Mouse (Mus musculus): ENCODE results near the gene Vdr. TPM values are rescaled to one million over a fixed set of nuclear protein-coding genes. Genes with fewer than 3 reads are reported as not detected.
"Not testable (repeated sequence)": the region's sequence is repeated elsewhere in the genome, so short reads cannot be mapped to it uniquely, and the experiment has no call there.

Gene Vdr
- polyA plus RNA-seq, 1 experiment from 2014 or later, result 1.5 TPM

DNA sequence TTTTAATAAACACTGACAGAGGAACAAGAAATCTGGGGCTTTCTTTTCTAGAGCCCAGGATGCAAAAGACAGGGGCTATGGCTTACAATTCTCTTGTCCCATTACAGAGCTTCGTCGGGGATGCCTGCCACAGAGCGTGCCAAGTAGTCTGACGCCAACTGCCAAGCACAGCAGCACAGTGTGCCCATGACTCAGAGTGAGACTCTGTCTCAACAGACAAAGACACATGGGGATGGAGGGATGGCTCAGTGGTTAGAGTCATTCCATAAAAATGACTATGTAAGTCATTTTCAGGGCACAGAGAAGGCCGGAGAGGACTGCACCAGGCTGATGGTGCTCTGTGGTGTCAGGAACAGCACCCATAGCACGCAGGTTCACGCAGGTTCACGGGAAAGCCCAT, 38.3 kb downstream of the Vdr start:
- Histone ChIP-seq H3K4me3 (replicated peaks) (no peak overlapping the region), H3K9ac (no peak overlapping the region), H3K4me2 (replicated peaks) (no peak overlapping the region), H3K9me3 (no peaks in the 10 kb centered on the region), H3K36me3 (no peaks in the 10 kb centered on the region), H3K4me1 (replicated peaks) (no peaks in the 10 kb centered on the region), H3K27me3 (replicated peaks) (no peaks in the 10 kb centered on the region), H3K27ac (no peak overlapping the region)
- no peak for ATAC-seq
- WGBS, result 95% methylated on average over 8 of the region's 8 CpGs

- H3K4me3 ChIP-seq (replicated peaks), result no peak overlapping the region
- no peak overlapping the region for H3K27ac ChIP-seq
- H3K4me2 ChIP-seq (replicated peaks), result no peak overlapping the region
- no peaks in the 10 kb centered on the region for H3K36me3 ChIP-seq
- H3K27me3 ChIP-seq (replicated peaks), result no peaks in the 10 kb centered on the region
- H3K4me1 ChIP-seq (replicated peaks), result no peaks in the 10 kb centered on the region
- 77% methylated on average over 19 of the region's 19 CpGs for WGBS
- no peak overlapping the region for H3K9ac ChIP-seq
- H3K9me3 ChIP-seq, result no peaks in the 10 kb centered on the region; the same call in 1 of the 2 replicates
- ATAC-seq, result no peak
Observed at GRCm38 (mm10) chr15:97871055-97872030, 39.1 kb downstream of the Vdr start.

GRCm38 (mm10) chr15:97870116-97870515, 40.3 kb downstream of the Vdr start:
- WGBS, result 66% methylated on average over 4 of the region's 4 CpGs

GRCm38 (mm10) chr15:97868985-97869384, 41.4 kb downstream of the Vdr start:
- Histone ChIP-seq H3K4me3 (replicated peaks) (no peak overlapping the region), H3K36me3 (no peaks in the 10 kb centered on the region), H3K27ac (no peak overlapping the region), H3K4me1 (replicated peaks) (peaks cover 8% of the 10 kb centered on the region), H3K27me3 (replicated peaks) (no peaks in the 10 kb centered on the region), H3K9ac (no peak overlapping the region), H3K4me2 (replicated peaks) (no peak overlapping the region), H3K9me3 (peaks cover 3% of the 10 kb centered on the region; the same call in 1 of the 2 replicates)
- 83% methylated on average over 6 of the region's 6 CpGs for WGBS
- no peak for ATAC-seq

More at GRCm38 (mm10) chr15:97870116-97870515, 40.3 kb downstream of the Vdr start:
- not testable (repeated sequence) for H3K36me3 ChIP-seq; H3K4me2 ChIP-seq (replicated peaks); H3K27me3 ChIP-seq (replicated peaks); H3K27ac ChIP-seq; H3K9ac ChIP-seq; H3K9me3 ChIP-seq; H3K4me3 ChIP-seq (replicated peaks); ATAC-seq; H3K4me1 ChIP-seq (replicated peaks)

- Histone ChIP-seq H3K4me1 (replicated peaks) (peaks cover 20% of the 10 kb centered on the region), H3K27ac (no peak overlapping the region), H3K36me3 (no peaks in the 10 kb centered on the region), H3K4me2 (replicated peaks) (no peak overlapping the region), H3K4me3 (replicated peaks) (no peak overlapping the region), H3K27me3 (replicated peaks) (no peaks in the 10 kb centered on the region), H3K9me3 (peaks cover 3% of the 10 kb centered on the region; the same call in 1 of the 2 replicates), H3K9ac (no peak overlapping the region)
- ATAC-seq, result no peak
- WGBS, result 95% methylated on average over 2 of the region's 2 CpGs
Observed at GRCm38 (mm10) chr15:97865988-97866387, 44.4 kb downstream of the Vdr start.

DNA sequence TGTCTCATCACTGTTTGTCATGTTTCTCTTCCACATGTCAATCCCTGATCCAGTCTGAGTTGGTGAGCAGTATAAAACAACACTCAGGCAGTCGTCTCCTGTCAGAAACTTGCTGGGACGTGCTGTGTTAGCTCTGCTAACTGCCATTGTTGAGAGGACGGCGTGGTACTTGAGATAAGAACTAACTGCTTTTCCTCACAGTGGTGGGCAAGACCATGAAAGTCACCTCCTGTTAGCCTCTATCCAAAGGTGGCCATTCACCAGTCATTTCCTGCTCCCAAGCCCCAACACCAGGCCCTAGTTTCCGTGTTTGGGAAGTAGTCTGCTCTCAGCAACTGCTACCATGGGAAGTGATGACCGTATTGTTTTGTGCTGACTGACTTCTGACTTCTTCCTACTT, 45.3 kb downstream of the Vdr start:
- Histone ChIP-seq H3K9me3 (peaks cover 3% of the 10 kb centered on the region; the same call in 1 of the 2 replicates), H3K9ac (no peak overlapping the region), H3K4me3 (replicated peaks) (no peak overlapping the region), H3K4me2 (replicated peaks) (no peak overlapping the region), H3K36me3 (no peaks in the 10 kb centered on the region), H3K27ac (0 out of 2 replicates have a peak overlapping the region, but pooled peaks have one; percentile 40), H3K27me3 (replicated peaks) (no peaks in the 10 kb centered on the region), H3K4me1 (replicated peaks) (peaks cover 20% of the 10 kb centered on the region)
- WGBS, result 47% methylated on average over 6 of the region's 6 CpGs
- ATAC-seq, result no peak

GRCm38 (mm10) chr15:97864361-97865045, 45.9 kb downstream of the Vdr start:
- H3K27me3 ChIP-seq (replicated peaks), result no peaks in the 10 kb centered on the region
- 45% methylated on average over 8 of the region's 8 CpGs for WGBS
- no peak overlapping the region for H3K4me3 ChIP-seq (replicated peaks)
- peaks cover 20% of the 10 kb centered on the region for H3K4me1 ChIP-seq (replicated peaks)
- H3K36me3 ChIP-seq, result no peaks in the 10 kb centered on the region
- no peak overlapping the region for H3K27ac ChIP-seq
- H3K4me2 ChIP-seq (replicated peaks), result no peak overlapping the region
- H3K9me3 ChIP-seq, result peaks cover 3% of the 10 kb centered on the region; the same call in 1 of the 2 replicates
- no peak for ATAC-seq
- no peak overlapping the region for H3K9ac ChIP-seq

DNA sequence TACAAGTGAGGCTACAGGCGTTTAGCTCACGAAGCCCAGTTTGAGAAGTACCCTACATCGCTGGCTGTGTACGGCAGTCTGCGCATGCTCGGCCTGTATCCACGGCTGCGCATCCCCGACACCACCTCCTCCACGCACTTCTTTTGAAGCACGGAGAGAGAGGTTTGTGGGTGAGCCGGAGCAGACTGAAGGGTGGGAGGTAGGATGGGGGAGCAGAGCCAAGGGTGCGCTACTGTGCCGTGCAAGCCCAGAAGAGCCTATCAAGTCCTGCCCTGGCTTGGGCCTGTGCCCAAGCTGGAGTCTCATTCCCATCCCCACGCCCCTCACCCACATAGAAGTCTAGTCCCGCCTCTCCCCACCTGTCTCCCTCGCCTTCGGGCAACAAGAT, 46.9 kb downstream of the Vdr start:
- H3K27ac ChIP-seq, result no peak overlapping the region
- no peak overlapping the region for H3K4me2 ChIP-seq (replicated peaks)
- H3K27me3 ChIP-seq (replicated peaks), result no peaks in the 10 kb centered on the region
- H3K4me1 ChIP-seq (replicated peaks), result peaks cover 20% of the 10 kb centered on the region
- no peaks in the 10 kb centered on the region for H3K36me3 ChIP-seq
- no peak overlapping the region for H3K9ac ChIP-seq
- 71% methylated on average over 18 of the region's 18 CpGs for WGBS
- H3K9me3 ChIP-seq, result peaks cover 3% of the 10 kb centered on the region; the same call in 1 of the 2 replicates
- no peak overlapping the region for H3K4me3 ChIP-seq (replicated peaks)
- ATAC-seq, result no peak; the same call in 1 of the 2 replicates

DNA sequence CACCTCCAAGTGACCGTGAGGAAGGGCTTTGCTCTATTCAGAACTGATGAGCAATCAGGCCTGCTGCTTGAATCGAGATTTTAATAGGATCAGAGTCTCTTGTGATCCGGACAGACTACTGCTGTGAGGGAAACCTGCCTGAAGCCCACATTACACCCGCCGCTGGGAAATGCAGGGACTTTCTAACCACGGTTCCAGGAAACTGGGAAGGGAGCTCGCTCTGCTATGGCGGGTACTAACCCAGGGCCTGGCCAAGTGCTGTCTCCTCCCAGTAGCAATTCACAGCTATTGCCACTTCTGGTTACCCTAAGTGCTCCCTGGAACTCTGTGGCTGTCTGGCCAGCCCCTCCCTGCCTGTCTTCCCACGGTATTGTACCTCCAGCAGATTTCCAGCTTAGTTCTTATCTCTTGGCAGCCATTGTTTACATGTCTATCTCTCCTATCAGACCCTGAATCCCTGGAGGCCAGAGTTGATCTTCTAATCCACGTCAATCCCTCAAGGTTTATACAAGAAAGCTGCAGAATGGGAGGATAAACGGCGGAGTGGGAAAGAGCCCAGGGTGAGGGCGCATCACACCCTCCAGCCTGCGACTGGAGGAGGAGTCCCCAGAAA, 47.4 kb downstream of the Vdr start:
- peak; percentile 70 for ATAC-seq
- WGBS, result 37% methylated on average over 14 of the region's 14 CpGs
- no peak overlapping the region for H3K4me2 ChIP-seq (replicated peaks)
- no peaks in the 10 kb centered on the region for H3K27me3 ChIP-seq (replicated peaks)
- no peak overlapping the region for H3K9ac ChIP-seq
- no peaks in the 10 kb centered on the region for H3K36me3 ChIP-seq
- no peak overlapping the region for H3K27ac ChIP-seq
- H3K4me1 ChIP-seq (replicated peaks), result peaks cover 20% of the 10 kb centered on the region
- peaks cover 3% of the 10 kb centered on the region; the same call in 1 of the 2 replicates for H3K9me3 ChIP-seq
- H3K4me3 ChIP-seq (replicated peaks), result no peak overlapping the region

DNA sequence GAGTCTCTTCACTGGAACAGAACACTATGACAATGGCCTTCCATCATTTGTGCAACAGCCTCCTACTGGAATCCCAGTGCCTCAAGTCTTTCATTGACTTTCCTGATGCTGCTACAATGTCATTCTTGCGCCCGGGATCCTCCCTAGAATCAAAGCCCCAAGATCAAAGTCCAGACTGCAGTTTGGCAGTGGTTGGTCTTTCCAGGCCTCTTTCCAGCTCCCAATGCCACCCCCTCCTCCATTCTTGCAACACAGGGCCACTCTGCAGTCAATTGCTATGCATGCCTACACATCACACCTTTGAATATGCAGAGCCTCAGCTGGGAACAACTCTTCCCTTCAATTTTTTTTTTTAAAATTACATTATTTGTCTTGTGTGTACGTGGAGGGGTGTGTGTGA, 50.1 kb downstream of the Vdr start:
- 77% methylated on average over 3 of the region's 3 CpGs for WGBS
- no peaks in the 10 kb centered on the region for H3K27me3 ChIP-seq (replicated peaks)

GRCm38 (mm10) chr15:97858431-97858830, 52.0 kb downstream of the Vdr start:
- H3K27me3 ChIP-seq (replicated peaks), result no peaks in the 10 kb centered on the region

More for the DNA sequence above, 50.1 kb downstream of the Vdr start:
- Histone ChIP-seq H3K27ac (no peak overlapping the region), H3K36me3 (no peaks in the 10 kb centered on the region), H3K4me3 (replicated peaks) (no peak overlapping the region), H3K4me2 (replicated peaks) (no peak overlapping the region), H3K4me1 (replicated peaks) (peaks cover 20% of the 10 kb centered on the region), H3K9me3 (no peaks in the 10 kb centered on the region), H3K9ac (no peak overlapping the region)
- no peak for ATAC-seq

DNA sequence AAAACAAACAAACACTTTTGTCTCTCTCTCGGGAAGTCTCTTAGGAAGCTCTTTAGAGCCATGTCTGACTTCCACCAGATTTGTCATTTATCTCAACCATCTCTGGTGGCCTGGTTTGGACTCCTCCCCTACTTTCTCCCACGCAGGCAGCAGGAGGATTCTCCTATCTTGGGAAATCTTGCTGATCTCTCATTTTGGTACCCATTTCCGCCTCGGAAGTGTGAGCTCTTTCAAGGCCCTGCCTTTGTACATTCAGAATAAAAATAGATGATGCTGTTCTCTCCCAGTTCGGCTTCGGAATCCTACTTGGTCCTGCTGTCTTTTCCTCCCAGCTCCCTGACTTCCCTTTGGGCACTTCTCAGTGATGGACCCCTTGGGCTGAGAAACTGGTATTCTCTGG, 55.9 kb downstream of the Vdr start:
- no peaks in the 10 kb centered on the region for H3K36me3 ChIP-seq
- no peak for ATAC-seq

More at GRCm38 (mm10) chr15:97858431-97858830, 52.0 kb downstream of the Vdr start:
- ATAC-seq, result no peak
- H3K36me3 ChIP-seq, result no peaks in the 10 kb centered on the region
- no peak overlapping the region for H3K9ac ChIP-seq
- H3K27ac ChIP-seq, result no peak overlapping the region
- no peaks in the 10 kb centered on the region for H3K9me3 ChIP-seq
- WGBS, result 72% methylated on average over 4 of the region's 4 CpGs
- peaks cover 7% of the 10 kb centered on the region for H3K4me1 ChIP-seq (replicated peaks)
- no peak overlapping the region for H3K4me2 ChIP-seq (replicated peaks)
- no peak overlapping the region for H3K4me3 ChIP-seq (replicated peaks)

More for the DNA sequence above, 55.9 kb downstream of the Vdr start:
- Histone ChIP-seq H3K9ac (no peak overlapping the region), H3K4me1 (replicated peaks) (no peaks in the 10 kb centered on the region), H3K27ac (no peak overlapping the region), H3K4me2 (replicated peaks) (no peak overlapping the region), H3K9me3 (no peaks in the 10 kb centered on the region), H3K27me3 (replicated peaks) (no peaks in the 10 kb centered on the region), H3K4me3 (replicated peaks) (no peak overlapping the region)
- WGBS, result 52% methylated on average over 6 of the region's 6 CpGs

Measured in intestine, embryonic 15.5 days (tissue).